Mouse (Mus musculus) spleen, adult 12 weeks (tissue): ENCODE data around the gene BC004004.

ENCODE experiments used
- DNase-seq: peaks from one replicate; pipeline ENCODE4 v3.0.0; 2022; ENCODE audit warnings: low spot score

The BC004004 gene

DNA sequence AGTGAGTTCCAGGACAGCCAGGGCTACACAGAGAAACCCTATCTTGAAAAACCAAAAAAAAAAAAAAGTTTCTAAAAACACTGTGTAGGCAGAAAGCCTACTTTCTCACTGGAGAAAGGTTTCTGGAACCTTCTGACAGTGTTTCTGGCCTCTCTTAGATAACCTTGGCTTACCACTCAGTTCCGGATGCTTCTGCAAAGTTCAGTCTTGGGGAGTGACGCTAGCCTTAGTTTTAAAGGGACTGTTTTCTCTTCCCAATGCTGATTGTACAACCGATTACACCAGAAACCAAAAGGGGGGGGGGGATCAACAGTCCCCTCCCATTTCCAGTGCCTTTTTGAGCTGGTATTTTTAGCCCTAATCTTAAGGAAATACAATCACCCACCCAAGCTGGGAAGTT lies 55.0 kb downstream of the BC004004 start:
- DNase-seq, result no peak

DNA sequence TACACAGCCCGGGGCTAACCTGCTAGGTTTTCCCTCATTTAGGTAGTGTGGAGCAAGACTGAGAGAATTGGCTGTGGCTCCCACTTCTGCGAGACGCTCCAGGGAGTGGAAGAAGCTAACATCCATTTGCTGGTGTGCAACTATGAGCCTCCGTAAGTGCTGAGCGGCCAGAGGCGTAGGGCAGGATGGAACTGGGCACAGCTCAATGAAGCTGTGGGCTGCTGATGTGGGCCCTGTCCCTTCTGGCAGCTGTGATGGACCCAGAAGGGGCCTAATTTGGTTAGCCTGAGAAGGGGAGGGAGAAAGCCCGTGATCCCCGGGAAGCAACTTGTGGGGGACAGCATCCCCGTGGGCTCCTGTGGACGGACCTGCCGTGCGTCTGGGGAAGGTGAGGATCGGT lies 57.2 kb downstream of the BC004004 start:
- DNase-seq, result no peak

DNA sequence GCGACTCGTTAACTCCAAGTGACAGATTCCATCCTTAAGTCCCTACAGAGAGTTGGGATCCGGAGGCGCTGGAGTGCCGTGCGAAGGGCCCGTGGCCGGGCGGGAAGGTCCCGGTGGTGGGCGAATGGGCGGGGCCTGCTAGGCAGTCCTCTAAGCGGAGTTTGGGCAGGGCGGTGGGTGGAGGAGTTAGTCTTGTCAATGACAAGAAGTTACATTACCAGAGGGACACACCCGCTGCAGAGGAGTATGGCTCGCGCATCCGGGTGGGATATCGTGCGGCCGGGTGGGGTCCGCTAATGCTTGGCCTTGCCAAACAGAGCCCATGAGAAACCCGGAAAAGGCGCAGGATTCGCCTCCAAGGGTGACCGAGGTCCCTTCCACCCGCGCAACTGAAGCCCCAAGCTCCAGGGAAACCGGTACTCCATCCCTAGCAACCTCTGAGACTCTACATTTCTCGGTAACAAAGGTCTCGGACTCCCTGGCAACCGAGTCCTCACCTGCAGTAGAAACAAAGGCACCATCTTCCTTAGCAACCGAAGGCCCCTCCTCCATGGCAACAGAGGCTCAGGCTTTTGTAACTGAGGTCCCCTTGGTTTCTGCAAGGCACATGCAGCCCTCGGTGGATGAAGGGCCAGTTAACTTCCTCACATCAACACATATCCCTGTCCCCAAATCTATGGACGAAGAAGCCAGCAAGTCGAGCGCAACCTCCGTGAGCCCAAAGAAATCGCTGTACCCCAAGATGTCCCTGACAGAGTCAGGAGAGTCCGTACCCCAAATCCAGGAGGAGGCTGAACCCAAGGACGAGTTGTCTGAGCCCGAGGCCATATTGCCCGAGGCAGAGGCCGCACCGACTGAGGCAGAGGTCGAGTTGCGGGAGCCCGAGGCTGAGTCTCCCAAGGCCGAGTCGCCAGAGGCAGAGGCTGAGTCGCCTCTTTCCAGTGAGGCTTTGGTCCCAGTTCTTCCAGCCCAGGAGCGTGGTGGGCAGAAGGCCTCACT lies 58.2 kb downstream of the BC004004 start:
- DNase-seq, result no peak

DNA sequence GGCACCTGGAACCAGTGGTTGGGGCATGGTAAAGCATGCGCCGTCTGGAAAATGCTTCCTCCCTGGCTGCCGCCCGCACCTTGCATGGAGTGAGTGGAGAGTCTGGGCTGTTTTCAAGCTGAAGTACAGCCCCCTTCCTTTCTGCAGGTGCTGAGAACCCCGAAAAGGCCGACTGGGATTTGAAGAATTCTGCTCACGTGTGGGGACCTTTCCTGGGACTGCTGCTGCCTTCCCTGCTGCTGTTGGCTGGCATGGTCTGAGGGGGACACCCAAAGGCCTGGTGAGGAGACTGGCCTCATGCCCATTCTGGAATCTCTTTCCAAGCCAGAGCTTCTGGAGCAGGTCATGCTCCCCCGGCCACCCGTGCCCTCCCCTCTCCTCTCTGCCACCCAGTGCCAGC lies 59.1 kb downstream of the BC004004 start:
- DNase-seq, result no peak

DNA sequence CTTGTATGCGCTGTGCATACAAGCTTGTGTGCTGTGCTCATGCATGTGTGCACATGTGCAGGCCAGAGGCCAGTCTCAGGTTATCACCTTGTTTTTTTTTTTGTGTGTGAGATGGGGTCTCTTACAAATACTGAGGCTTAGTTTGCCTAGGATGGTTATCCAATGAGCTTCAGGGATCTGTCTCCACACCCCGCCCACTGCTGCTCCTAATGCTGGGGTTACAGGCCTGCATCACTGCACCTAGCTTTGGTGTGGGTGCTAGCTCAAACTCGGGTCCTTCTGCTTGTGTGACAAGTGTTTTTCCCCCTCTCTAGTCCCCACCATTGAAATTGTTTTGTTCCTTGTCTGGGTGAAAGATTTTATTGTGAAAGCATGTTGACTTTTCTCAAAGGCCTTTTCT lies 61.6 kb downstream of the BC004004 start:
- no peak for DNase-seq

DNA sequence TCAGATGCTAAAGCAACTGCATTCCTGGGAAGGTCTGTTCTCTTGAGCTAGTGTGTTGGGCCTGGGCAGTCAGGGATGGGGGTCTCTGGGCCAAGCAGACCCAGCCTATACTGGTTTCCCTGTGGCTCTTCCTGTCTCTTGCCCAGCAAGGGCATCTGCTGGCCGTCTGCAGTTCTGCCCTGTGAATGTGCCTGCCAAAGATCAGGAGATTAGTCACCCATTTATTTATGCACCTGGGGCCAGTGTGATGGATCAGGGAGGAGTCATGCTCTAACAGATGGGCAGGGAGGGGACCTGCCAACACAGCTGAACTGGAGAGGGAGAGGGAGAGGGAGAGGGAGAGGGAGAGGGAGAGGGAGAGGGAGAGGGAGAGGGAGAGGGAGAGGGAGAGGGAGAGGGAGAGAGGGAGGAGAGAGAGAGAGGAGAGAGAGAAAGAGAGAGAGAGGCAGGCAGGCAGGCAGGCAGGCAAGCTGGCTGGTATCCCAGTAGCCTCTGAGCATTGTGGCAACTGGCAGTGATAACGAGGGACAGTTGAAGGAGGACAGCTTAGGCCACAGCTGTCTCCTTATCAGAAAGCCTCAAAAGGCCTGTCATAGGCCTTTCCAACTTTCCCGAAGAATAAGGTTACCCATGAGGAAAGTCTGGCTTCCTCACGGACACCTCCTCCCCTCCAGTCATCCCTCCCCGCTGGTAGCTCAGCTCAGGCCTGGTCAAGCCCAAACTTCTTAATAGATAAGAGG lies 62.3 kb downstream of the BC004004 start:
- DNase-seq, result no peak

DNA sequence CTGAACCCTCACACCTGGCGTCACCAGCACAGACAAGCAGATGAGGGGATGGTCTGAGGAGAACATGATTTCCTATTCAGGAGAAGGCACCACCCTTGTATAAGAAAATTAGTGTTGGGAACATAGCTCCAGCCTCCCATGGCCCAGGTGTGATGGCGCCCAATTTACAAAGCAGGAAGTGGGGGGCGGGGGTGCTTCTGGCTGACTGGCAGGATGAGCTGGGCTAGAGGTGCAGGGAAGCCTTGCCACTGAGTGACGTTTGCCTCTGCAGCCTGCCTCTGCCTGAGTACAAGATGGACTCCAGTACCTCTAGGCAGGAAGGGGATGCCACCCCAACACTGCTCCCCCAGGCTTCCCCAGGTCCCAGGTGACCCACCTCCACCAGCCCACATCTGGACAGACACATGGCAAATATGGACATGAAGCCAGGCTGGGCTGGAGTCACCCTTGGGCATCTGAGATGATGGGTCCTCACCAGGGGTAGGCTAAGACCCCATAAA lies 63.6 kb downstream of the BC004004 start:
- DNase-seq, result no peak

DNA sequence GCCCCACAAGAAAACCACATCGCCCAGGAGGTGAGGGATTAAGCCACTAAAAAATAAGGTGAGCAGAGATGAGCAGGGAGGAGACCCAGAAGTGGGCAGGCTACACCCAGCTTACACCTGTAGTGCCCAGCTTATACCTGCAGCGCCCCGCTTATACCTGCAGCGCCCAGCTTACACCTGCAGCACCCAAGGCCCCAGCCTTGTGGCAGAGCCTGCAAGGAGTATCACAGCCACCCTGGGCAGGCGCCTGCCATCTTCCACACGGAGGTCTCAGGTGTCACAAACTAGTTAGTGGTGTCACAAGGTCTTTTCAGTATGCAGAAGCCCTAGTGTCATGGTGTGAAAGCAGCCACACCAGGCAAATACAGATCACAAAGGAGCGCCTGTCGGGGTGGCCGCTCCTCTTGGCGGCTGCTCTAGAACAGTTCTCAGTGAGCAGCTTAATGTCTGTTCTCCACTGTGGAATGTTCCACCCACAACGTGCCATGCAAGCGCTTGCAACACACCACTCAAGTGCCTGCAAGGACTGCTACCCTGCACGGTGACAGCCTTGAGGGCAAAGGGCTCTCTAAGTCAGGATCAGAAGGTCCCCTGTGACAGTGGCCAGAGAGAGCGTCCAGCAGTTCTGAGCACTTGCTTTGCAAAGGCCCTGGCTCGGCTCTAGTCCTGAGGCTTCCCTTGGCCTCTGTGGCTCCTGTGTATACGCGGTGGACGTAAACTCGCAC lies 67.8 kb downstream of the BC004004 start:
- DNase-seq, result no peak

DNA sequence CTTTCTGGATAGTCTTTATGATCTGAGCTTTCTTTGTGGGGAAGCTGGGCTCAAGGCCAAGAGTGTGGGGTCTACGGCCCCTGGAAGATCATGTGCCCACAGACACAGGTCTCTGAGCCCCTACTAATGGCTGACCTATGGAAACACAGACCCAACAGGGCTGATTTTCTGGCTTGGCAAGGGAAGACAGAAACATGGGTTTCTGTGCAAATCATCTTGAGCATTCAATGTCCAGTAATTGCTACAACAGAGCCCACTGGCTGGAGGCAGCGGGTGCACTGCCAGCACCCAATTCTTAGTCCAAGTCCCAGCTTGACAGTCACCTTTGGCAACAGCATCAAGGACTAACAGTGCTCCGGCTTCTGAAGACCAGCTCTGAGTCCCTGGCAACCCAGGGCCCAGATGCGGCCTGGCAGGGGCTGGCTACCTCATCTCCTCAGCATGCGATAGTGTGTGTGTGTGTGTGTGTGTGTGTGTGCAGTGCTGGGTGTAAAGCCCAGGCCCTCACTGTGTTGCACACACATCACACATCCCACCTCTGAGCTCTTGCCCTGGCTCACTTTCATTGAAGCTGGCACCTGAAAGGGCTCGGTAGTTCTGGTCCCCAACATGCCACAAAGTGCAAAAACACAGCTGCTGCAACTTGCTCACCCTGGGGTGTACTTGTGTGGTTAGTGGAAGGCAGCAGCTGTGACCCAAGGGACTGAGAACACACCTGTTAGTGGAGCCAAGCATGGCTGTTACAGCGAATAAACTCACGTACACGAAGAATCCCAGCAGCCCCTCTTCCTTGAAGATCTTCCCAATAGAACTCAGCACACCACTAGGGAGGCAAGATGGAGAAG lies 69.6 kb downstream of the BC004004 start:
- DNase-seq, result no peak

DNA sequence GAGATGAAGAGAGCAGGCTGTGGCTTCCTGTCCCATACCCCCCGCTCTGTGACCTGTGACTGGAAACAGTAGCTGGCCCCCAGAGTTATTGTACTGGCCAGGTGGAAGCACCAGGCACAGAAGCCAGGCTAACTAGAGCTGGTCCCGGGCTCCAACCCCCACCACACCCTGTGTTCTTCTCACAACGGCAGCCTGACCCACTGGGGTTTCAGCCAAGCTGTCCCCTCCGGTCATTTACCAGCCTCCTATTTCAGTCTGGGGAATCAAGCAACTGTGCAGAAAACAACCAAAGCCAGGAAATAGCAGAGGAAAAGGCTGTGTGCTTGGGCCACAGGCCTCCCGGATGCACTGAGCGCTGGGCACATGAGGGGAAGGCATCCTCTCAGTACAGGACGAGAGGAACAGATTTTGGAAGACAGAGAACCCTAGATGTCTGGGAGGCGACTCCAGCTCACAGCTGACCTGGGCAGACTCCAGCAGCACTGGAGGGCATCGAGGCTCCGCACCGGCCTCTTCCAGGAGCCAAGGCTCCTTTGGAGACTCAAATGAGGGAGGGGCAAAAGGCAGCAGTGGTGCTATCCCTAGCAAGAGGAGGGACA lies 70.7 kb downstream of the BC004004 start:
- DNase-seq, result no peak

DNA sequence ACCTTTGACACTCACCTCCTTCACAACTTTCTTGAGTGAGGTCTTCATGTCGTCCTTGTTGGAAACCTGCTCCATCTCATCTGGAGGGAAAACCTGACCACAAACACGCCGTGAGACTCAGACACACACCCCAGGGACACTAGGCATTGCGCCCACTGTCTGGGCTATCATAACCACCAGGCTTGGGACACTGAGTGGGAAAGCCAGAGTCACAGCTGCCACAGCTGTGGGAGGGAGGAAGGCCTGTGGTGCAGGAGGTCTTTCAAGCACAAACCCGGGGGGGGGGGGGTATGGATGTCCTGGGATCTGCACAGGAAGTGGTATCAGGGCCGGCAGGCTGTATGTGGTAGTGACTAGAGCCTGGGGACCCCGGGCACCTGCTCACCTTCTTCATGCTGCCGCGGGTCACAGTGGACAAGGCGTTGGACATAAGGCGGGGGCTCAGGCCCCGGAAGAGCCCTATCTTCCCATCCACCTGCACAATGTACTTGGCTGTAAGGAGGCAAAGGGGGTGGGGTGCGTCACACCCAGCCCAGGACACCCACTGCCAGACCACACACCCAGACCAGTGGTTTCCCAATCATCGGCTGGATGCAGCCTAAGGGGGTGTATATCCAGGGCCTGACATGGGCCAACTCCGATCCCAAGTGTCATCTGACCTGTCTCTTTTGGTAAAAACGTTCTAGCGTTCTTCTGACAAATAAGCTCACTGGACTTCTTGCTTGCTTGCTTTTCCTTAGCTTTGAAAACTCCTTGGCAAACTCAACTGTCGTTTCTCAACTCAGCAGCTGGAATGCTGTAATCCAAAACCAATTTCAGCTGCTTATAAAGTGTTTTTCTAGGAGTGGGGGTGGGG lies 72.0 kb downstream of the BC004004 start:
- DNase-seq, result no peak

DNA sequence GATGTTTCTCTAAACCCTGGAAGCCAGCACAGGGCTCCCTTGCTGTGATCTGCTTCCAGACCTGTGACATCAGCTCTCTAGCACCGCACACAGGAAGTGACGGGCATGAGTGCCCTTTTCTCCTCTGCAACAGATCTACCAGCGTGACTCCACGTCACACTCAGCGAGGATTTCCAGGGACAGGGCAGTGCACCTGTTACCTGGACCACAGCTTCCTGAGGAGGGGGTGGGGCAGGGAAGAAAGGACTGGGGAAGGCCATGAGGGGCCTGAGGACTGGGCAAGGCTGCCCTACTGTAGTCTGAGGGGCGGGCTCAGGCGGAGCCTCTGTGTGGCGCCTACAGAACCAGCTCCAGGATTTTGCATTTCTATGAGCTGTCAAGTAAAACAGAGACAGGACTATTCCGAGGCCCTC lies 73.0 kb downstream of the BC004004 start:
- no peak for DNase-seq

DNA sequence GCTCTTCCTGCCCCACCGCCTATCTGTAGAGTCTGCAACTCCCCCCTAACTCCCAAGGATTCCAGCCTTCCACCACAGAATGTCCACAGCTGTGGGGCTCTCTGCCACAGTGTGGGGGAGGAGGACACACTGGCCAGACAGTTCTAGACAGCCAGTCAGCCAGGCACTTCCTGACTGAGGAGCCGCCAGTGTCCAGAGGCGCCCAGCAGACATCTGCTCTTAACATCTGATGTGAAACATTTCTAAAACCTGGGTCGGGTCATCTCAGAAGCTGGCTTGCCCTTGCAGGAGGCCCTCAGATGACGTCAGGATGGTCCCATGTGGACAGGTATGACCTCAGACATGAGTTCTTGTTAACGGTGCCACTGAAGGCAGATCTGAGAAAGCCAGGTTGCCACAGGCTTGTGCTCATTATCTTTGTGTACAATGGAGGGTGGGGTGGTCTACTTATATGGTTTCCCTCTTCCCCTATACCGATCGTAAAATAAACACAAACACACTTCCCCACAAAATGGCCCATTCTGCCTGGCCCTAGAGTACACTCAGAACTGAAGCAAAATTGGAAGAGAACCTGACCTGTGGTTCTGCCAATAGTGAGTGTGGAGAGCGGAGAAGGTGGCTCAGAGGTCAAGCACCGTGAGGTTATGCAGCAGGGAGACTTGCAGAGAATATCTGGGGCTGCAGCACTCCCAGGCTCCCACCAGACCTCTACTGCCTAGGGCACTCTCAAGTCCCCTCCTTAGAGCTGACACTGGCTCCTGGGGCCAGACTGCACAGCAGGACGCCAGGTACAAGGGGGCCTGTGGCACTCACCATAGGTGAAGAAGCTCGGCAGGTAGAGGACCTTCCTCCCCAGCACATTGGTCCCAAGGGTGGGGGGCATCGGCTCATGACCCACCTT lies 73.7 kb downstream of the BC004004 start:
- DNase-seq, result no peak

DNA sequence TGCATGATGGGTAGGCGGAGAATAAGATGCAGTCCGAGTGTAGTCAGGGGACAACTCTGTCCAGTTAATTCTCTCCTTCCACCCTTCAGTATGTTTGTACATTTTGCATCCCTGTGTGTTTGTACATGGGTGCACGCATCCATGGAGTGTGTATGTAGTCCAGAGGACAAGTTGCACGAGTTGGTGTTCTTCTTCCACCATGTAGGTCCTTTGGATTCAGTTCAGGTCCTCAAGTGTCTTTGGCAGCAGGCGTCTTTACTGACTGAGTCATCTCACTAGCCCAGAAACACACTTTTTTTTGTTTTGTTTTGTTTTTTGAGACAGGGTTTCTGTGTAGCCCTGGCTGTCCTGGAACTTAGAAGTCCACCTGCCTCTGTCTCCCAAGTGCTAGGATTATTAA lies 74.7 kb downstream of the BC004004 start:
- no peak for DNase-seq

DNA sequence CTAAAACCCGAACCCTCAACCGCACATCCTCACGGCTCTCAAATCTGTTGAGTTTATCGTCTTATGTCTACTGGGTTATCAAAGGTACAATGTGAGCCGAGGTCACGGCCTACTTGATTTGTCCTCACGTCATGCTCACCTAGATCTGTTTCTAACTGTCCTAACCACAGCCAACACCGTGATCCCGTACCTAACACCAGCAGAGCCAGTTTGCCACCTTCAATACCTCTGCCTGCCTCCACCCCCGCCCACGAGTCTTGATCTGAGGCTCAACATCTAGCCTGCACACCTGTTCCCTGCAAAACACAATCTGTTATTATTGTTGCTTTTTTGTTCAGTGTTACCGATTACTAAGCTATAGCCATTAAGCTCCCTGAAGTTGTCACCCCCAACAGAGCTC lies 76.7 kb downstream of the BC004004 start:
- no peak for DNase-seq

DNA sequence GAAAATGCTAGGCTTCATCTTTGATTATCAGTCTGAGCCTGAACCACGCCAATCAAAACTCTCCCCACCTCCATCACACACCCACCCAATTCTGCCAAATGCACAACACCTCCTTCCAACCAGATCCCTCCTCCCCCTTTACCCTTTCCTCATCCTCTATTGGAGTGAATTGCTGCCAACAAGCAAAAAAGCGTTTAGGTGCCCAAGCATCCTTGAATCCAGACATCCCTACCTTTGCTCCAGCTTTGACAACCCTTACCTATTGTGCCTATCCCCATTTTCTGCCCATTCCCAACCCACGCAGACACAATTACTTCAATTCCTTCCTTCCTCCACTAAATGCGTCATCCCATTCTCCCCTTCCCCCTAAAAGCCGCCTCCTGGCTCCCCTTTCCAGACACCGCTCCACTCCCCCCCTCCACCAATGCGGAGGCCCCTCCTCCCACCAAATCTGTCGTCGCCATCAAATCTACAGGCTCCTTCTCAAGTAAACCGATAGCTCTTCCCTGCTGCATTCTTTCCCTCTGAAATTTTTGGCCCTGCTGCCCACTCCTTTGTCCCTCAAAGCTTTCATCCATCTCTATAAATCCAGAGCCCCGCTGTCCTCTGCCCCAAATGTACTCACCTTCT lies 78.0 kb downstream of the BC004004 start:
- no peak for DNase-seq

DNA sequence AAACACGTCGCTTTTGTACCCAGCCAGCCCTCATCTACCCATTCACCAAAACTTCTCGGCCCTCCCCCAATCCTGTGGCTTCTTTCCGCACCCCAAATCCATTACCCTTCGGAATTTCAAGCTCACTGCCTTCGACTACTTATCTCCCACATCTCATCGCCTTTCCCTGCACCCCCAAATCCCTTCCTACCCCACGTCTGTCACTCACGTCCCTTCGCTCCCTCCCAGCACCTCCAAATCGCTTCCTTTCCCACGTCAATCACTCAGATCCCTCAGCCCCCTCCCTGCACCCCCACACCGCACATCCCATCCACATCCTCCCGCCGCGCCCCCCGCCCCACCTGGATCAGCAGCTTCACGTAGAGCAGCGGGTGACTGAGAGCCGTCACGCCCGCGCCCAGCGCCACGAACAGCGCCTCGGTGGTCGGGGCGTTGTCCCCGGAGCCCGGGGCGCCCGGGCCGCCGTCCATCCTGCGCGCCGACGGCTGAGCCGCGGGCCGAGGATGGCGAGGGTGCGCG lies 78.6 kb downstream of the BC004004 start:
- no peak for DNase-seq

DNA sequence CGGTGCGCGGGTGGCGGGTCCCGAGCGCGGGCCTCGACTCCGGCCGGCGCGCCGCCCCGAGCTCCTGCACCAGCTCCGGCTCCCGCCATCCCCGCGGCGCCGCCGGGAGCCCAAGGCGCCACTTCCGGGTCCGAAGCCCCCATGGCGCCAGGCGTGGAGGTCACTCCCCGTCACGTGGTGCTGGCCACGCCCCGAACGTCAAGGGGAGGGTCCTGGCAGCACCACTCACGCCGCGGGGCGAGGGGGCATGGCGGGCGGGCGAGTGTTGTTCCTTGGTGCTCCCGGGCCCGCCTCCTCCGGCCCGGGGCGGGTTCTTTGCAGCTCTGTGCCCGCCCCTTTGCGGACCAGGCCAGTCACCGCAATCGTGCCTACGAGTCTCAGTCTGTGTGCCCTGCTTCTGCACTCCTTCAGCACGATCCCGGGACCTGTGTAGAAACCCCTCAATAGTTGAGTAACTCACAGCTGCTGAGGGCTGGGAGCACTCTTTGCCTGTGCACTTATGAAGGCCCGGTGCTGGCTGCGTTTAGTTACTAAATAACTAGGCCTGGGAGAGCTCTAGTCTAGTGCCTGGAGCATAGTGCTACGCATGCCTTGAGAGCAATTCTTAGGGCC lies 79.2 kb downstream of the BC004004 start, which contains the start of gene Mtch1:
Gene Mtch1, minus strand, starts transcription at position 290 of the 612 bp plus-strand sequence.
- DNase-seq, result peak; percentile 99
